Mouse (Mus musculus): ENCODE measurements around the gene Ppl. TPM values are rescaled to one million over a fixed set of nuclear protein-coding genes. Genes with fewer than 3 reads are reported as not detected.

Ppl gene
- polyA plus RNA-seq, 1 experiment from 2014 or later = 0.32 TPM

DNA sequence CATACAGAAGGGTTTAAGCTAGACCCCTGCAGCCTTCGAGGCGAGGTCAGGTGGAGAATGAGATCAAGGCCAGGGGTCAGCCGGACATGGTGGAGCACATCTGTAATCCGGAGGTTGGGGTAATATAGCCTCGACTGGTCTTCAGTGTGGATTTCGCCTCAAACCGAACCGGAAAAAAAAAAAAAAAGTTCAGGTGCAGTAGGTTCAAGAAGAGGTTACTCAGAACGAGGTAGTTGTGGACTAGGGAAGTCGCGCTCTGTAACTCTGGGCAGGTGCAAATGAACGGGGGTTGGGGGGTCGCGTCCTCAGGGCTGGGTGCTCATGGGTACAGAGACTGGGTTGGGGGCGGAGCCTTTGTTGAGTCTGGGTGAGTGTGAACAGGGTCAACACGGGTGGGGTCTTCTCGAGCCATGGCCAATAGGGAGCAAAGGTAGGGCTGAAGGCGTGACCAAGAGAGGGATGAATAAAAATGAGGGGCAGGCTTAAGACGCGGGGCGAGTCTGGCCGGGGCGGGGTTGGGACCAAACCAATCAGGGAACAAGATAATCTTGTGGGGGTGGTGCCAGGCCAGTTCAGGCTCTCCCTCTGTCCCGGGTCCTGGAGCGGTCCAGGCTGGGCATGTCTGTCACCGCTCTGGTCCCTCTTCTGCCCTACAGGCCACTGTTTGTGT is 14.3 kb upstream of the Ppl start:
- Histone ChIP-seq H3K27ac (no peak overlapping the region), H3K4me2 (peak overlapping the region; percentile 72), H3K4me3 (peak overlapping the region; percentile 31), H3K36me3 (no peaks in the 10 kb centered on the region), H3K9me3 (replicated peaks) (no peaks in the 10 kb centered on the region), H3K27me3 (replicated peaks) (peaks cover 41% of the 10 kb centered on the region), H3K4me1 (peaks cover 19% of the 10 kb centered on the region), H3K9ac (no peak overlapping the region)
- peak; percentile 88 for ATAC-seq
- 2% methylated on average over 26 of the region's 26 CpGs for WGBS (ENCODE audit: insufficient replicate concordance)

DNA sequence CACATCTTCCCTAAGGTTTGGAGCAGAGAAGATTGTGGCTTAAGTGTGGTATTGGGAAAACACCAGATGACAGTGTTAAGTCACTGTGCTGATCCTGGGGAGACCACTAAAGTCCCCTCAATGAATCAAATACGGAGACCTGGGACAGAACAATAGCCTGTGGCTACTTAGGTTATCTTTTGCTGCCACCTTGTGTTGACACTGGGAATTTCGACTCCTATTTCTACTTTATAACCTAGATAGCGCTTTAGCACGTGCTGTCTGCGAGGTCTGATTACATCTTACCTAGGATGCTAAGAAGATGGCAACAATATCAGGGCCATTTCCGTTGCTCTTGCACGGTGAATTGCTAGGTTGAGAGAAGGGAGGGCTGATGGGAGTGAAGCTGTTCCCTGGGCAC is 13.3 kb upstream of the Ppl start:
- H3K27me3 ChIP-seq (replicated peaks) = peaks cover 41% of the 10 kb centered on the region
- peak overlapping the region; percentile 72; the same call in 1 of the 2 replicates for H3K4me2 ChIP-seq
- H3K4me3 ChIP-seq = no peak overlapping the region
- H3K27ac ChIP-seq = no peak overlapping the region
- H3K9ac ChIP-seq = no peak overlapping the region
- H3K36me3 ChIP-seq = no peaks in the 10 kb centered on the region
- 2% methylated on average over 7 of the region's 7 CpGs for whole genome bisulfite sequencing (ENCODE audit: insufficient replicate concordance)
- no peak for ATAC-seq
- peaks cover 19% of the 10 kb centered on the region for H3K4me1 ChIP-seq
- H3K9me3 ChIP-seq (replicated peaks) = no peaks in the 10 kb centered on the region

DNA sequence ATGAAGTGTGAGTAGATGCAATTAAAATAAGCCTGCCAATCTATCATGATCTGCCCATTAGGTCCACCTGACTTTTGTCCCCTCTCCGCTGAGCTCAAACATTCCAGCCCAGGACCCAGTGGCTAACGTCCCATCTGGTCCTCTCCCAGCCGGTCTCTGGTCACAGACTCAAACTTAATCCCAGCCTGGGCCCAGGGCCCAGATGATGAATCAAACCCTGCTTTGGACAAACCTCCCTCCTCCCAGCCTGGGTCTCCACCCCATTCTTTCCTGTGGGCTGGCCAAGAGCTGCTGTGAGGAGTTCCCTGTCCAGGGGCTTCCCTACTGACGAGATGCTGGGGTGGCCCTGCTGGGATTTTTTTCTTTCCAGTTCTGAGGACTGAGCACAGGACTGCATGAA is 7.5 kb upstream of the Ppl start:
- H3K4me3 ChIP-seq = no peak overlapping the region
- no peak overlapping the region for H3K4me2 ChIP-seq
- peaks cover 10% of the 10 kb centered on the region for H3K27me3 ChIP-seq (replicated peaks)
- ATAC-seq = no peak
- no peak overlapping the region for H3K27ac ChIP-seq
- no peaks in the 10 kb centered on the region for H3K9me3 ChIP-seq (replicated peaks)
- 50% methylated on average over 4 of the region's 4 CpGs for WGBS (ENCODE audit: insufficient replicate concordance)
- H3K4me1 ChIP-seq = no peaks in the 10 kb centered on the region
- no peak overlapping the region for H3K9ac ChIP-seq
- H3K36me3 ChIP-seq = no peaks in the 10 kb centered on the region

DNA sequence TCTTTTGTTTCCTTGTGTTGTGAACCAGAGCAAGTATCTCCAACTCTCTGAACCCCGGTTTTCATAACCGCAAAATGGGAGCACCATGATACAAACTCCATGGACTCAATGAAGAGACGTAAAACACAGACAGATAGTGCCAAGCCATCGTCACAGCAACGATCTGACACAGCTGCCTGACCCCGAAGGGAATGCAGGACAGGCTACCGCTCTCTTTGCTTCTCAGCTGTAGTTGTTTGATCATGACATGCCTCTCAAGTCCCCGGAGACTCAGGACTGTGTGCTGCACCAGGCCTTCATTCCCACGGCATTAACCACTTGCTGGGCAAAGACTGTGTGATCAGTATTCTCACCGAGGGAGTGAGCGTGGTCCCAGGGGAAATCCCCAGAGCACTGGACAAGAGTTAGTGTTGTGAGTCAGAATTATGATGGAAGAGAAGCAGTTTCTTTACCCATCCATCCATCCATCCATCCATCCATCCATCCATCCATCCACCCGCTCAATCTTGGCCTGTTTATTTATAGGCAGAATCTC is 4.9 kb upstream of the Ppl start:
- Histone ChIP-seq H3K9ac (no peak overlapping the region), H3K36me3 (no peaks in the 10 kb centered on the region), H3K27me3 (replicated peaks) (peaks cover 30% of the 10 kb centered on the region), H3K9me3 (replicated peaks) (no peaks in the 10 kb centered on the region), H3K4me2 (no peak overlapping the region), H3K27ac (no peak overlapping the region), H3K4me1 (no peaks in the 10 kb centered on the region; the same call in 1 of the 2 replicates), H3K4me3 (no peak overlapping the region)
- ATAC-seq = no peak
- WGBS (ENCODE audit: insufficient replicate concordance) = 68% methylated on average over 12 of the region's 12 CpGs

DNA sequence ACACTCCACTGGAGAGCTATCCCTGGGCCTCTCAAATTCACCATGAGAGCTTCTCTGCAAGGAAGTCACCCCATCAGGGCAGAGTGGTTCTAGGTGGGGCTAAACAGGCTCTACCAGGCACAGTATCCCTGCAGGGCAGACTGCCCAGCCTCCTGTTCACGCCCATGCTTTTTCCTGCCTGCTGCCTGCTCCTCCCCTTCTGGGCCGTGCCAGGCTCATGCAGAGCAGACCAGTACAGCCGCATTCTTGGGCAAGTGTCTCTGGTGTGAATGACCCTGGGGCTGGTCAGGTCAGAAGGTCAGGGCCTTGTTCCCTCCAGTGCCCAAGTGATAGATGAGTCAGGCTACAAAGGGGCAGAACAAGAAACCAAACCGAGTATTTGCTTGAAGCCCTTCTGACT is 4.3 kb upstream of the Ppl start:
- ATAC-seq = peak; percentile 19; the same call in 1 of the 2 replicates
- H3K27me3 ChIP-seq (replicated peaks) = peaks cover 36% of the 10 kb centered on the region
- no peaks in the 10 kb centered on the region for H3K36me3 ChIP-seq
- H3K9me3 ChIP-seq (replicated peaks) = no peaks in the 10 kb centered on the region
- no peaks in the 10 kb centered on the region; the same call in 1 of the 2 replicates for H3K4me1 ChIP-seq
- no peak overlapping the region for H3K4me2 ChIP-seq
- H3K4me3 ChIP-seq = no peak overlapping the region
- H3K27ac ChIP-seq = no peak overlapping the region
- 28% methylated on average over 4 of the region's 4 CpGs for WGBS (ENCODE audit: insufficient replicate concordance)
- H3K9ac ChIP-seq = no peak overlapping the region

DNA sequence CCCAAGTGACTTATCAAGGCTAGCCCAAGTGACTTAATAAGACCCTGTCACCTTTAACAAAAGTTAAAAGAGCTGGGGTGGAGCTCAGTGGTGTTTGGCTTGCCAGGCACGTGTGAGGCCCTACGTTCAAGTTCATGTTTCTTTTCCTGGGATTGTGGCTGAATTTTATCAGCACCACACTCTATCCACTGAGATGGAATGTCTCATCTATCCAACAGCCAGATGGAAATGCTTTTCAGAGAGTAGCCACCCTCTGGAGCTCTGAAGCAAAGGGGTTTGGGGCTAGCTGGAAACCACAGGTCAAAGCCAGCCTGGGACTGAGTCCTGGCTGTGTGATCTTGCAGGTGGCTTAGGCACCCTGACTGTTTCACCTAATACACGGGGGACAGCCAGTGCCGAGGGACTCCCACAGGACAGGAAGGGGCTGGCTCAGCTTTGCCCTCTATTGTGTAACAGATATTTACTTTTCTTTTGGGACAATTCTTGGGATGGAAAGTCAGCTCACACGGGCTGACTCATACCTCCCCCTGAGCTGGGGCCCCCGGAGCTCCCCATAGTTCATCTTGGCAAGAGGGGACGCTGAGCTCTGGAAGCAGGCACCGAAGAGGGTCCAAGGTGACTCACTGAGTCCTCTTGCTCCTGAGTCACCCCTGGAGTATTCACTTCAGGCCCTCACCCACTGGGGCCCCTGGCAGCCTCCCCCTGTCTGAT is 3.5 kb upstream of the Ppl start:
- WGBS (ENCODE audit: insufficient replicate concordance) = 54% methylated on average over 8 of the region's 8 CpGs
- Histone ChIP-seq H3K36me3 (no peaks in the 10 kb centered on the region), H3K4me1 (no peaks in the 10 kb centered on the region; the same call in 1 of the 2 replicates), H3K4me2 (no peak overlapping the region), H3K4me3 (no peak overlapping the region), H3K27ac (no peak overlapping the region), H3K27me3 (replicated peaks) (peaks cover 44% of the 10 kb centered on the region), H3K9me3 (replicated peaks) (no peaks in the 10 kb centered on the region), H3K9ac (no peak overlapping the region)
- 0 out of 2 replicates have a peak, but pooled peaks have one; percentile 14 for ATAC-seq

DNA sequence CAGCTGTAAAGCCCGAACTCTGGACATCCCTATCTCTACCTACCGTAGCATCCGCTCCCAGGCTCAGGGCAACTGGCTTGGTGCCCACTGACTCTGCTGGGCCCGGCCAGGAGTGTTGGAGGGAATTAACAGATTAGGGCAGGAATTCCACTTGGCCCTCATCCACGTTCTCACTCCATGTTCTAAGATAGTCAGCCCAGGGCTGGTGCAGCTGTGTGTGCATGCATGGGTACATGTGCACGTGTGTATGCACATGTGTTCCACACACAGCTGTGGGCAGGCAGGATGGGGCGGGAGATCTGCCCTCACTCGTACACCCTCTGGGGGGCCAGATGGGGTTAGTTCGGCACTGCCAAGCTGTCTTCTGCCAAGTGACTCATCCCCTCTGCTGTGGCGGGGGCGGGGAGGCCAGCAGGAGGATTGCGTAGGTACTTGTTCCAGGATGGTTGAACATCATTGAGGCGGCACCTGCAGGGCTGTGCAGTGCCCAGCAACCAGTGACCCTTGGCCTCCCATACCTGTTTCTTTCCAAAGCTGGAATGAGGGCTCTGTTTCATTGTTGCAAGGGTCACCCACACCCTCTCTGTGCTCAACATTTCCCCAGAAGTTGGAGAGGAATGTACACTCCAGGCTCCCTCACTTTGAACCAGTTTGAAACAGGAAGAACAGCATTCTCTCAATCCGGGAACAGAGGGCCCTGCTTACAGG is 2.6 kb upstream of the Ppl start:
- no peak for ATAC-seq
- 62% methylated on average over 14 of the region's 14 CpGs for WGBS (ENCODE audit: insufficient replicate concordance)
- no peak overlapping the region for H3K27ac ChIP-seq

DNA sequence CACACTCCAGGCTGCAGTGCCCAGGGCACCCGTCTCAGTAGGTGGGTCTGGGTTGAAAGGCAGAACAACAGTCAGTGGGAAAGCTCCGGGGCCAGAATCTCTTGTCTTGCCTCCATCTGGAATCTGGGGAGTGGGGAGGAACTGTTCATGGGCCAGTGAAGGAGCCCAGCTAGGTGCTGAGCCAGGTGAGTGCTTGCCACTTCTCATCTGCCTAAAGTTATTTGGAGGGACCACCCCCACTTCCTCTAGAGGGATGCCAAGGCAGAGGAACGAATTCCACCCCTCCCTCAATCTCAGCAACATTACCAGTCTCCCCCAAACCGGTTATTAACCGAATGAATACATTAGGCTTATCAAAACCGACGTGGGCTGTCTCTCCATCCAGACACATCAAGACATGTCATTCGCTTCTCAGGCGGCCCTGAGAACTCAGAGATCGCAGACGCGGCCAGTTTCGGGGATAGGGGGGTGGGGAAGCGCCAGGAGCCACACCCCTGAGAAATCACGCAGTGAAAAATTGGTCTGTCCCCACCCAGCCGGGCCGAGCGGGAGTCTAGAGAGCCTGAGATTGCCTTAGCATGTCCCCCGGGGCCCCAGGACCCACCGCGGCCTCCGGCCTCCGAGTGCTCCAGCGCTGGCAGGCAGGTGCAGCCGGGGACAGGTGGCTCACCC is 834 bp downstream of the Ppl start:
- peak overlapping the region; percentile 52 for H3K4me2 ChIP-seq
- H3K27ac ChIP-seq = no peak overlapping the region
- H3K4me3 ChIP-seq = peak overlapping the region; percentile 41; the same call in 1 of the 2 replicates
- peaks cover 81% of the 10 kb centered on the region for H3K27me3 ChIP-seq (replicated peaks)
- ATAC-seq = no peak
- 4% methylated on average over 25 of the region's 25 CpGs for WGBS (ENCODE audit: insufficient replicate concordance)
- H3K9me3 ChIP-seq (replicated peaks) = no peaks in the 10 kb centered on the region
- H3K9ac ChIP-seq = no peak overlapping the region
- H3K36me3 ChIP-seq = no peaks in the 10 kb centered on the region
- H3K4me1 ChIP-seq = no peaks in the 10 kb centered on the region; the same call in 1 of the 2 replicates

More for the DNA sequence above, 2.6 kb upstream of the Ppl start:
- Histone ChIP-seq H3K4me1 (no peaks in the 10 kb centered on the region; the same call in 1 of the 2 replicates), H3K9ac (no peak overlapping the region), H3K36me3 (no peaks in the 10 kb centered on the region), H3K9me3 (replicated peaks) (no peaks in the 10 kb centered on the region), H3K4me3 (no peak overlapping the region), H3K27me3 (replicated peaks) (peaks cover 53% of the 10 kb centered on the region), H3K4me2 (no peak overlapping the region)

DNA sequence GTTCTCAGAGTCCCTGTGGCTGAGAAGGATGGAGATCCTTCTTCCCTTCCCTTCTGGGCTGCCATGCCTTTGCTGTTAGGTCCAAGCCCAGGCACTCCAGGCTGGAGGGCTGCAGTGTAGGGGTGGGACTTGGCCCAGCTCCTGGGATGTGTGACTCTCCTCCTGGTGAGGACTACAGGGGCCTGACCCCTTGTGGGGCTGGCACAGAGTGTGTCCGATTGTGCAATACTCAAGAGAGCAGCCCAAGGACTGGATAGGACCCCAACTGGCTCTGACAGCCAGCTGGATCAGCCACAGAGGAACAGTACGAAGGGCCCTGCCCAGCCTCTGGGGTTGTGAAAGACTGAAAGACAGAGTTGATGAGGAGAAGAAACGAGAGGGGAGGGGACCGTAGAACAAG is 1.5 kb downstream of the Ppl start:
- Histone ChIP-seq H3K27ac (no peak overlapping the region), H3K4me2 (no peak overlapping the region), H3K4me1 (no peaks in the 10 kb centered on the region; the same call in 1 of the 2 replicates), H3K36me3 (no peaks in the 10 kb centered on the region), H3K9ac (no peak overlapping the region), H3K4me3 (no peak overlapping the region), H3K9me3 (replicated peaks) (no peaks in the 10 kb centered on the region), H3K27me3 (replicated peaks) (peaks cover 82% of the 10 kb centered on the region)
- ATAC-seq = no peak
- WGBS (ENCODE audit: insufficient replicate concordance) = 25% methylated on average over 4 of the region's 4 CpGs

DNA sequence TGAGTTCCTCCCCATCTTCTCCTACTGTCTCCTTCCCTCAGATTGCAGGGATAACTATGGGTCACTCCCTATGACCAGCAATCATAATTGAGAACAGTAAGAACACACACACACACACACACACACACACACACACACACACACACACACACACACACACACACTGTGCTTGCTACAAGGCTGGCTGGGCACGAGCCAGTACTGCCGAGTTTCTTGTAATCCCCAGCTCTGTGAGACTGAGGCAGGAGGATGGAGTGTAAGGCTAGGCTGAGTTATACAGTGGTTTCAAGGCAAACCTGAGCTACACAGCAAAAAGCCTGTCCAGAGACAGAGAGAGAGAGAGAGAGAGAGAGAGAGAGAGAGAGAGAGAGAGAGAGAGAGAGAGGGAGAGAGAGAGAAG is 2.0 kb downstream of the Ppl start:
- ATAC-seq = no peak
- H3K4me1 ChIP-seq = no peaks in the 10 kb centered on the region; the same call in 1 of the 2 replicates
- WGBS (ENCODE audit: insufficient replicate concordance) = 23% methylated on average over 2 of the region's 2 CpGs

DNA sequence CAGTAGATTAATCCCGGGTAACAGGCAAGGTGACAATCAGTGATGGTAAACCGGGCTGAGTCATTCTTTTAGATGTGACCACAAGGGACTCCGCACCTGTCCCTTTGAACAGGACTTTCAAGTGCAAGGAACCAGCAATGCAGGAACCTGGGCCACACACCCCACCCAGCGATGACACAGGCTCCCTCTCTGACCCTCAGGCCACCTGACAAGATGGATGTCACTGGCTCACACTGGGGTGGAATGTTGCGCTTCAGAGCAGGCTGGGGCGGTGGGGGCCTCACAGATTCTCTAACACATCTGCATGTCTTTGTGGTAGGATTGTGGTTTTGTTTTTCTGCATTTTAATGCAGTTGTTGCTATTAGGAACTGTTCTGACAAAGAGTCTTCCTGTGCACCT is 8.7 kb downstream of the Ppl start:
- Histone ChIP-seq H3K4me3 (no peak overlapping the region), H3K9me3 (replicated peaks) (no peaks in the 10 kb centered on the region), H3K36me3 (no peaks in the 10 kb centered on the region), H3K27me3 (replicated peaks) (peaks cover 46% of the 10 kb centered on the region), H3K27ac (no peak overlapping the region), H3K9ac (no peak overlapping the region), H3K4me2 (no peak overlapping the region), H3K4me1 (no peaks in the 10 kb centered on the region)
- ATAC-seq = no peak
- WGBS (ENCODE audit: insufficient replicate concordance) = 48% methylated on average over 6 of the region's 6 CpGs

More for the DNA sequence above, 2.0 kb downstream of the Ppl start:
- H3K36me3 ChIP-seq = no peaks in the 10 kb centered on the region
- H3K9me3 ChIP-seq (replicated peaks) = no peaks in the 10 kb centered on the region
- H3K27ac ChIP-seq = no peak overlapping the region
- no peak overlapping the region for H3K9ac ChIP-seq
- H3K27me3 ChIP-seq (replicated peaks) = peaks cover 82% of the 10 kb centered on the region
- no peak overlapping the region for H3K4me3 ChIP-seq
- H3K4me2 ChIP-seq = no peak overlapping the region
